Mouse (Mus musculus) stomach, adult 2 months (tissue): ENCODE data around the gene Gm34653. TPM values are rescaled to one million over a fixed set of nuclear protein-coding genes. Genes with fewer than 3 reads are reported as not detected.

Source experiments
- polyA plus RNA-seq: library from polyadenylated mRNA; depleted of rRNA; stranded (reverse); fragments of >200 nt; gene quantifications from 2 replicates; pipeline ENCODE4 v1.2.3, GENCODE M21; 2012; rRNA removed

Gm34653 gene
- polyA plus RNA-seq, result not detected in 2 replicates

DNA sequence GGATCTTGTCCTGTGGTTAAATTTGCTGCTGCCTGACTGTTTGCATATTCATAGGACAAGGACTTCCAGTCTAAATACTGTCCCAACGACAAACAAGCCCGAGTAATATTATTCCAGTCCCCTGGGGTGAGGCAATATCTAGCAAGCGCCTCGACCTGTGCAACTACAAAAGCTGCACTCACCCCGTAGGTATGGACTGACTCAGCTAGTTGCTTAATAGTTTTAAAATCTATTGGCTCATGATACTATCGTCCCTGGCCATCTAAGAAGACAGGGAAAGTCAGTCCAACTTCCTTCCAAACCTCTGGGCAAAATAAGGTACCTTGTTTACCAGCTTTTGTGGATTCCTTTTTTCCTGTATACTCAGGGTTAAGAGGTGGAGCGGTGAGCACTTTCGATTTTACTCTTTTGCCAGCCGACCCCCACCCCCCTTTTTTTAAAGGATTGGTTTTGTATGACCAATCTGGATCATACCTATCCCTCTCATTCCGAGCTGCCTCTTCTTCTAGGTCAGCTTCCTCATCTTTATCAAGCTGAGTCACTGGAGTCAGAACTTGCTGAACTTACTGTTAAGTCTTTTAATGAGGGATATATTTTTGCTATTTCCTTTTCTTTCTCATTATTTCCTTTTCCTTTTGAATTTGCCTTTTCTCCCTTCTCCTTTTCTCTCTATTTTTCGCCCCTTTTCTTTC lies at the start of gene Gm34653:
Gene Gm34653, plus strand, starts transcription at position 242 of the 692 bp plus-strand sequence.

DNA sequence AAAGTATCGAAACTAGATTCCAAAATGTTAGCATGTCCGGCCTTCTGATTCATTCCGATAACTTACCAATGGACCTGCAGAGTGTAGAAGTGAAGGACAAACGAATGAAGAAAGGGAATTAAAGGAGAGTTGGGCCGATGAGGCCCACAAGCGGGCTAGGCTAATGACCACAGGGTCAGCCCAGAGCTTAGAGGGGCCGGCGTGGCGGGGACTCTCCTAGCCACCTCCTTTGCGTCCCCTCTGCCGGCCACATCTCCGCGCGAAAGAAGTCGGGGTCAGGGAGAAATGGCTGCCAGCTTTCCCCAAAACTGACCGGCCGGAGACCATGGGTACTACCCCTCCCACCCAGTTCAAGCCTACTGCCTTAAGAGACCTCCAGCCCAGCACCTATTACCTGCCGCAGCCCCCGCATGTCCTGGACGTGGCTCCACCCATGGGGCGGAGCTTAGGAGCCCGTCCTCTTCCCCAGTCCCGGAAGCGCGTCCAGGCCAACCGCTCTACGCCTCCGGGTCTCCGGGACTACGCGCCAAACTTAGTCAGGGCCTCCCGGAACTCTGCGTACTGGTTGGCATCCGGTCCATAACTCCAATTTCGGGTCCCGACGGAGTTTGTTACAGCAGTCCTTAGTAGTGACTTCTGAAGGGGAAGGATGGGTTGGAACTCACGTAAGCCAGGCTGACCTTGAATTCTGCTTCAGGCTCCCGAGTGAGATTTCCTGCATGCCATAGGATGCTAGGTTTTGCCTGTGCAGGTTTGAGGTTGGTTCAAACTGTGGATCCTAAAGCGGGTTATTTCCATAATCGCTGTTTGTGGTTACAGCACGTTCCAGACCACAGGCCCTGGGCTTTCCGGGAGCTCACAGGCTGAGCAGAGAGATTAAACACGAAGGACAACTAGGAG lies 33.2 kb upstream of the Gm34653 start, which contains the start of gene Rabepk:
Gene Rabepk, minus strand, starts transcription at position 556 of the 900 bp plus-strand sequence.

DNA sequence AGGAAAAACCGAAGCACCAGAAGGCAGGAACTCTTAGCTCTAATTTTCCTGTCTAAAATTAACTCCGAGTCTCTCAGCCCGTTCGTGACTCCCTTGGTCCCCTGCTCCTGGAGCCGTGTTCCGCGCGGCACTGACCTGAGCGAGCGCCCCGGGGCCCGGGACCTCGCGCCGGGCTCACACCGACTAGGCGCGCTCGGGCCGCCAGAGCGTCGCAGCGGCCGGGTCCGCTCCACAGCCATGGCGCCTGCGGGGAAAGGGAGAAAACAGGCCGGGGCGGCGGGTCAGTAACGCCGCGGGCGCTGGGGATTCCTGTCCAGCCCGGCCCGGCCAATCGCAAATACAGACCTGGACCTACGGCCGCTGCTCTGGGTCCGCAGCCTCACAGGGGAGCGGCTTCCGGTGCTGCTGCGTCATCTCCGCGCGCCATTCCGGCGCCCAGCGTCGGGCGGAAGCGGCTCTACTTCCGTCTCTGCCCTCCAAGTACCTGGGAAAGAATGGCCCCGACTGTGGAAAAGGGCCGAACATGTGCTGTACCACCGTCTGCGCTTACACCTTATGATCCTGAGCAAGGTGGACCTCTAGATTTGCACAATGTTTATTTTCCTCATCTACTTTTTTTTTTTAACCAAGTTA lies 6.9 kb upstream of the Gm34653 start, which contains the start of gene Fbxw2:
Gene Fbxw2, minus strand, starts transcription at position 485 of the 633 bp plus-strand sequence.

GRCm38 (mm10) chr2:34874271-34874670 lies 41.5 kb downstream of the Gm34653 start, which contains the start of gene Cutal:
TSS of gene Cutal (plus strand) at chr2:34874396.

GRCm38 (mm10) chr2:34874816-34875345 lies 42.1 kb downstream of the Gm34653 start, which contains the start of gene Psmd5:
TSS of gene Psmd5 (minus strand) at chr2:34874968.

Other genes starting within 250 kb of the Gm34653 start
- 4.2 and 4.5 TPM in 2 replicates for gene Gapvd1, start 77.8 kb upstream of the Gm34653 start, polyA plus RNA-seq
- gene Hspa5, start 61.0 kb upstream of the Gm34653 start, polyA plus RNA-seq, result 387 and 439 TPM in 2 replicates
- gene Rabepk, start 33.1 kb upstream of the Gm34653 start, polyA plus RNA-seq, result 12.7 and 16.2 TPM in 2 replicates
- 10.6 and 11.7 TPM in 2 replicates for gene Fbxw2, start 6.7 kb upstream of the Gm34653 start, polyA plus RNA-seq
- gene Cutal, start 41.4 kb downstream of the Gm34653 start, polyA plus RNA-seq, result 6.6 and 10.9 TPM in 2 replicates
- 2.6 and 2.7 TPM in 2 replicates for gene Psmd5, start 42.0 kb downstream of the Gm34653 start, polyA plus RNA-seq
- 0.53 and 0.58 TPM in 2 replicates for gene Phf19, start 81.0 kb downstream of the Gm34653 start, polyA plus RNA-seq
- gene Traf1, start 128.8 kb downstream of the Gm34653 start, polyA plus RNA-seq, result 1.3 and 1.6 TPM in 2 replicates
- not detected in 2 replicates for gene Hc, start 228.4 kb downstream of the Gm34653 start, polyA plus RNA-seq